Mouse (Mus musculus) lung, adult 2 months (tissue): ENCODE results near the gene Olfr1393.

Source experiments
- CTCF ChIP-seq: fragments of 200-500 bp; IDR thresholded peaks from 2 replicates; pipeline ENCODE4 v1.5.1; 2011; ENCODE audit warnings: mild to moderate bottlenecking, low read length, control low read depth; ENCODE audit not compliant: insufficient read depth
- POLR2A ChIP-seq: fragments of 200-500 bp; IDR thresholded peaks from 2 replicates; pipeline ENCODE4 v1.6.1; 2011; ENCODE audit warnings: low read depth, mild to moderate bottlenecking, control low read depth, low read length, borderline replicate concordance; ENCODE audit errors: extremely low read depth

GRCm38 (mm10) chr11:49287251-49287650 lies 9.1 kb downstream of the Olfr1393 start:
- TF ChIP-seq POLR2A (no peak), CTCF (no peak)
